Mouse (Mus musculus) granulocyte monocyte progenitor cell, adult 5-6 weeks (primary cell): ENCODE measurements around the gene Madcam1. TPM values are rescaled to one million over a fixed set of nuclear protein-coding genes. Genes with fewer than 3 reads are reported as not detected.
A peak's percentile ranks its signal among the peaks of the same experiment; 100 is the strongest.

Source experiments
- ATAC-seq: replicated peaks from 2 replicates; pipeline ENCODE4 v1.8.0; 2016; ENCODE audit warnings: mild to moderate bottlenecking, moderate TSS enrichment, inconsistent platforms; ENCODE audit not compliant: poor library complexity, severe bottlenecking
- total RNA-seq, 2 experiments: library from RNA; stranded (forward) in 1 of 2; stranded (reverse) in 1 of 2; fragments of 200-712, 200-1000 nt in 1 of 2; fragments of >200 nt in 1 of 2; fragmentation: Nextera tagmentation in 1 of 2; gene quantifications; 2 replicates each; pipeline ENCODE4 v1.2.3; 2014 to 2017

The Madcam1 gene
- total RNA-seq, 2 experiments from 2014 or later: not detected

- ATAC-seq: no peak
These were observed 692 bp downstream of the Madcam1 start for GRCm38 (mm10) chr10:79665051-79665450.

- no peak for ATAC-seq
These were observed 2.1 kb downstream of the Madcam1 start for GRCm38 (mm10) chr10:79666493-79666892.

- no peak for ATAC-seq
These were observed 3.7 kb downstream of the Madcam1 start for GRCm38 (mm10) chr10:79668076-79668475.

GRCm38 (mm10) chr10:79668771-79669575, 4.6 kb downstream of the Madcam1 start, which contains the start of gene Tpgs1:
Tpgs1 (plus strand) TSS chr10:79669369.
- peak; percentile 60 for ATAC-seq

- ATAC-seq: peak; percentile 33
These were observed 5.3 kb downstream of the Madcam1 start for GRCm38 (mm10) chr10:79669576-79670057.

GRCm38 (mm10) chr10:79670071-79670888, 5.9 kb downstream of the Madcam1 start:
- ATAC-seq: peak; percentile 54

GRCm38 (mm10) chr10:79671396-79672087, 7.2 kb downstream of the Madcam1 start:
- ATAC-seq: no peak

GRCm38 (mm10) chr10:79672088-79672455, 7.7 kb downstream of the Madcam1 start:
- ATAC-seq: no peak

GRCm38 (mm10) chr10:79673054-79673453, 8.7 kb downstream of the Madcam1 start:
- no peak for ATAC-seq

GRCm38 (mm10) chr10:79675346-79676035, 11.1 kb downstream of the Madcam1 start:
- ATAC-seq: no peak

GRCm38 (mm10) chr10:79680606-79681495, 16.5 kb downstream of the Madcam1 start:
- peak; percentile 6; the same call in 1 of the 2 replicates for ATAC-seq

- peak; percentile 80 for ATAC-seq
These were observed 17.4 kb downstream of the Madcam1 start, which contains the start of gene Cdc34 for GRCm38 (mm10) chr10:79681591-79682245. Cdc34 (plus strand) TSS chr10:79682195.

- ATAC-seq: 0 out of 2 replicates have a peak, but pooled peaks have one; percentile 0
These were observed 18.2 kb downstream of the Madcam1 start for GRCm38 (mm10) chr10:79682551-79682915.

- peak; percentile 13; the same call in 1 of the 2 replicates for ATAC-seq
These were observed 18.7 kb downstream of the Madcam1 start for GRCm38 (mm10) chr10:79682916-79683582.

GRCm38 (mm10) chr10:79683726-79684640, 19.6 kb downstream of the Madcam1 start:
- ATAC-seq: no peak

GRCm38 (mm10) chr10:79684770-79685600, 20.6 kb downstream of the Madcam1 start:
- ATAC-seq: no peak
